Mouse (Mus musculus): ENCODE measurements around the gene Selenoo.

The Selenoo gene

DNA sequence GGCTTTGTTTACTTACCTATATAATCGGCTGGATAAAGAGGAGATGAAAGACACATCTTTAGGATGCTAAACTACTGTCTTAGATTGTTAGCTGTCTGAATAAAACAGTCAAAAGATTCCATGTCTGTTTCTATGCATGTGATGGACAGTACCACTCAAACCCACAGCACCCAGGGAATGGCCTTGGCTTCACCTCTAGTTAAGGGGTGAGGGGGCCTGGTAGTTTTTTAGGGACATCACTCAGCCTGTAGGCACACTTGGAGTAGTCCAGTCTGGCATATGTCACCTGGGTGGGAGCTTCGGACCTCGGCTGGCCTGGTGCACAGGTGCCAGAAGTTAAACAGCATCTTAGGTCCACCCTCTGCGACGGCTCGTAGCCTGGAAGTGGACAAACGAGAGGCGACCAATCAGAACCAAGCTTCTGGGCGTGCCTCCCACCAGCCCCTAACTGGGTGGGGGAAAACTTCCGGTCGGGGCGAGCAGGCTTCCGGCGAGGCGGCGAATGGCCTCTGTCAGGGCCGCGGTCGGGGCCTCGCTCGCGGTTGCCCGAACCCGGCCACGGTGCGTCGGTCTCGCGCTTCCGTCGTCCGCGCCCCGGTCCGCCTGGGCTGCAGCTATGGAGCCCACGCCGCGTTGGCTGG lies at the start of gene Selenoo:
Selenoo (plus strand) TSS at position 478 of the 641 bp plus-strand sequence.
- in situ Hi-C loops (cut with MboI; ENCODE audit: low sequenced_read_pairs): no loop called here

DNA sequence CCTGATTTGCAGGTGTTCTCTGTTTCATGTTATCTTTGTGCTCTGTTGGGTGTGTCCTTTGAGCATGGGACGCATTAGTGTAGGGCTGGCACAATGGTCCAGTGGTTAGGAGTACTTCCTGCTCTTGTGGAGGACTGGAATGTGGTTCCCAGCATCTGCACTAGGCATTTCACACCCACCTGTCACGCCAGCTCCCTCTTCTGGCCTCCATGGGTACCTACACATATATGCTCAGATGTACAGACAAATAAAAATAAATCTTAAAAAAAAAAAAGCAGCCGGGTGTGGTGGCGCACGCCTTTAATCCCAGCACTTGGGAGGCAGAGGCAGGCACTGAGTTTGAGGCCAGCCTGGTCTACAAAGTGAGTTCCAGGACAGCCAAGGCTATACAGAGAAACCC lies 44.5 kb upstream of the Selenoo start:
- in situ Hi-C loops (cut with MboI; ENCODE audit: low sequenced_read_pairs): no loop called here

DNA sequence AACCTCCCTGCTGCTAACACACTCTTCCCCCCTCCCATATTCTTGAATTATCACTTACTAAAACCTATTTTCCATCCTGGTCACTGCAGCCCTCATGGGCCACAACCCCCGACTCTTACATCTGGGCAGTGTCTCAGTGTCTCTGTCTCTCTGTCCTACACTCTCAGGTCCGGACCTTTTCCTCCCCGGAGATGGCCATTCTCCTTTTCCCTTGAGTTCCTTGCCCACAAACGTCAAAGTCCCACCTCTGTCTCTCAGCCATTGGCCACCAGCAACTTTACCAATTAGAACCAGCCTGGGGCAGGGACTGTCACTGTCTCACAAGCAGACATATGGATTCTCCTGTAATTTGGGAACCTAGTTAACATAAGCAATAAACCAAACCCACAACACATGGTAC lies 42.5 kb upstream of the Selenoo start:
- in situ Hi-C loops (cut with MboI; ENCODE audit: low sequenced_read_pairs): no loop called here

DNA sequence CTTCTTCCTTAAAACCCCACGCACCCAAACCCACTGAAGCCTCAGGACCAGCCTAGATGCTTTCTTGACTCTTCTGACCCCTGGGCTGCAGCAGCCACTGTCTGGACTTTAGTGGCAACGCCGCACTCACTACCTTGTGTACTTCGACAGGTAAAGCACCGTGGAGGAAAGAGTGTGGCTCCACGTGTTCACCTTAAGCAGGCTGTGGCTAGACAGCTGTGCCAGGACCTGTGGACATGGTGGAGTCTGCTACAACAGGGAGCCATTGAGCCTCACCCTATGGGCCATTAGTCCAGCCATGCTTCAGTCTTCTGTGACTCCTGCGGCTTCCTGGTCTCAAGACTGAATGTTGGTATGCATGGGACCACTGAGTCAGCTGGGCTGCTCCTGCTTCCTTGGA lies 34.2 kb upstream of the Selenoo start:
- in situ Hi-C loops (cut with MboI; ENCODE audit: low sequenced_read_pairs): no loop called here

DNA sequence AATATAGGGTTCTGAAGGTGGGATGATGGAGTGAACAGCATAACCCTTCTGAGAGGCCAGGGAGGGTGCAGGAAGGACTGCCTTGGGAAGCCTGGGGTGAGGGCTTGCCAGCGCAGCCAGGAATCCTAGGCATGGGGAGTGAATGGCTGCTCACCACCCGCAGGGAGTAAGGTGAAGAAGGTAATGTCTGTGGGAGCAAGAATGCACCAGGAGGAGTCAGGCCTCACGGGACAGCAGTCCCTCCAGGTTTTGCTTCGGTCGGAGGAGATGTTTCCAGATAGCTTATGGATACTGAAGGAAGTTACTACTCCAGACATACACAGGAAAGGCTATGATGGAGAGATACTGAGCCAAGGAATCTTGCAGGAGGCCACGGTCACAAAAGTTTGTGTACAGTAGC lies 30.1 kb upstream of the Selenoo start:
- in situ Hi-C loops (cut with MboI; ENCODE audit: low sequenced_read_pairs): no loop called here

DNA sequence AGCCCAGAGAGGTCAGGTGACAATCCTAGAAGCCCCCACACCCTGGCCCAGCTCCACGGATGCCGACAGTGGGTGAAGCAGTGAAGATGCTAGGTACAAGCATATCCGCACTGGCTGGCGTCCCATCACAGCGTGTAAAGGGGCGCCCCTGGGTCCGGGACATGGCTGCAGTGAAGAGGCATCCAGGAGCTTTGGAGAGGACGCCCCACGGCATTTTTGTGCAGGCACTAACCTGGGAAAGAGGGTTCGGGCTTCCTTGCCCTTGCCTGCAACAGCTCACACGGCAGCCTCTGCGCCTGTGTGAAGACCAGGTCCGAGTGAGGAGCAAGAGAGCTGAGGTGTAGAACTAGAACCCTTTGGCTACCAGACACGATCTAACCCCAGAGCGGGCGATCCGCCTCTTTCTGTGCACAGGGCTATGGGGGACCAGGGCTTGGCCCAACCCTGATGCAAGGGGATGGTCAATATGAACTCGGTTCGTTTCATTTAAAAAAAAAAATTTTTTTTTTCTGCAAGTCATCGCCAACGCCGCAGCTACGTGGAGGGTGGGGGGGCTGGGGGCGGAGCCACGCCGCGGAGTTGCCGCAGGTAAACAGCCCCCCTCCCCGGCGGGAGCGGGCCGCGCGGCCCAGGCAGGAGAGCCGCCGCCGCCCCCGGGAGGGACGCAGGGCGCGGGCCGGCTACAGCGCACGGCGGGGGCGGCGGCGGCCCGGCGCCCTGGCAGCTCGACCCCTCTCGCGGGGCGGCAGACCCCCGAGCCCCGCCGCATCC lies 29.5 kb upstream of the Selenoo start, which contains the start of gene Panx2:
Panx2 (plus strand) TSS at position 574 of the 771 bp plus-strand sequence.
- in situ Hi-C loops (cut with MboI; ENCODE audit: low sequenced_read_pairs): no loop called here

DNA sequence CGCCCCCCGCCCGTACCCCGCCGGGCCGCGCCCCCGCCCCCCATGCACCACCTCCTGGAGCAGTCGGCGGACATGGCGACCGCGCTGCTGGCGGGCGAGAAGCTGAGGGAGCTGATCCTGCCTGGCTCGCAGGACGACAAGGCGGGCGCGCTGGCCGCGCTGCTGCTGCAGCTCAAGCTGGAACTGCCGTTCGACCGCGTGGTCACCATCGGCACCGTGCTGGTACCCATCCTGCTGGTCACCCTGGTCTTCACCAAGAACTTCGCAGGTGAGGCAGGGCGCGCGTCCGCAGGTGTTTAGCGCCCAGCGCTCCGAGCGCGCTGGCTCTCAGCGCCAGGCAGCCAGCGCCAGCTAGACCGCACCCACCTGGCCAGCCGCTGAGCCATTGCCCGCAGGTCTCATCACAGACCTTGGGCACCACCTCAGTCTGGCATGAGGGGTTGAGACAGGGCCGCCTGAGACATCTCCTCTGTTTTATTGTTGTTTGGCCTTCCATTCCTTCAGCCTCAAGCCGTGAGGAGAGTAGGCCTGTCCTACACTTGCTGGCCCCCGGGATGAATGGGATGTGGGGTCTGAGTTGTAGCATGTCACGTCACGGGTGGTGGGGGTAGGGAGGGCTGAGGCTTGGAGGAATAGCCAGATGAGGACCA lies 28.7 kb upstream of the Selenoo start:
- in situ Hi-C loops (cut with MboI; ENCODE audit: low sequenced_read_pairs): no loop called here

DNA sequence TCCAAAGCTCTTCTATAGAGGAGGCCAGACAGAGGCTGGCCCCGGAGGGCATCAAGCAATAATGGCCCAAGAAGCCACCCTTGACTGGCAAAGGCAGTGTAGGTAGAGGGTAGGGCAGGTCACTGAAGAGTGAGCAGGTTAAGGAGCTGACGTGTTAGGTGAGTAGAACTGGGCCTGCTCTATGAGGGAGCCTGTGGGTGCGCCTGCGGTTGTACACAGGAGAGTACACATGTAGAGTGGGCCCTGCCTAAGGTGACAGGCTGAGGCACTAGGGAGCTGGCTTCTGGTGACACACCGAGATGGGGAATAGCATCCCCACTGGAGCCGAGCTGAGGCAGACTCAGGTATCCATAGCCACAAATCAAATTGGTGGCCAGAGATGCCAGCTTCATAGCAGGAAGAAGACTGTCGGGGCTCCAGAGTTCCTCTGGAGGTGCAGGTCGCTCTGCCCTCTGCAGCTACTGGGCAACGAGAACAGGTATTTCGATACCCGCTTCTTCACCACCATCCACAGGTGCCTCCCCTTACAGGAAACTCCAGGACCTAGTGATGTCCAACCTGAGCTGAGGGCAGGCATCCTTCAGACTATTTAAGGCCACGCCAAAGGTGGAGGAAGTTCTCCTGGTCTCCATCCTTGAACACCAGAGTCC lies 27.9 kb upstream of the Selenoo start:
- in situ Hi-C loops (cut with MboI; ENCODE audit: low sequenced_read_pairs): no loop called here

DNA sequence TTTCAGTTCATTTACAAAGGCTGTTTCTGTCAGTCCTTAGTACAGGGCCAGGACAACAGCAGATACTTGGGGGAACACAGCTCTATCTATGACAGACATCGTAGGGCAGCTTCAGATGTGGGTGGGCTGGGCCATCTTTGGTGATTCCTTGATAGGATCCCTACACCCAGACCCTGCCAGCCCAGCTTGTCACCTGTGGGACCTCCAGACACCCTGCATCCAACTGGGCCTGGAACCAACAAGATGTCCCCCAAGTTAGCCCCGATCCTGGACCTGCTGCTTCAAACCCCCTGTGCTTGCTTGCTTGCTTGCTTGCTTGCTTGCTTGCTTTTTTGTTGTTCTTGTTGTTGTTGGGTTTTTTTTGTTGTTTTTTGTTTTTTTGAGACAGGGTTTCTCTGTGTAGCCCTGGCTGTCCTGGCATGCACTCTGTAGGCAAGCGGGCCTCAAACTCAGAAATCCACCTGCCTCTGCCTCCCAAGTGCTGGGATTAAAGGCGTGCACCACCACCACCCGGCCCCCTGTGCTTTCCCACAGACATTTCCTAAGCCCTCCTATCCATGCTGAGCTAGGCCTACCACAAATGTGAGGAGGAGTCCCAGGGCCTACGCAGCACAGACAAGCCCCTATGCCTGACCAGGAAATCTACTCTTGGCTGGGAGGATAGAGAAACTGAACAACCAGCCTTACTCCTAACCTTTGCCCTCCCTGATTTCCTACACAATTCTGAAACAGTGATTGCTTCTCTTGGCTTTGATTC lies 26.9 kb upstream of the Selenoo start:
- in situ Hi-C loops (cut with MboI; ENCODE audit: low sequenced_read_pairs): no loop called here

DNA sequence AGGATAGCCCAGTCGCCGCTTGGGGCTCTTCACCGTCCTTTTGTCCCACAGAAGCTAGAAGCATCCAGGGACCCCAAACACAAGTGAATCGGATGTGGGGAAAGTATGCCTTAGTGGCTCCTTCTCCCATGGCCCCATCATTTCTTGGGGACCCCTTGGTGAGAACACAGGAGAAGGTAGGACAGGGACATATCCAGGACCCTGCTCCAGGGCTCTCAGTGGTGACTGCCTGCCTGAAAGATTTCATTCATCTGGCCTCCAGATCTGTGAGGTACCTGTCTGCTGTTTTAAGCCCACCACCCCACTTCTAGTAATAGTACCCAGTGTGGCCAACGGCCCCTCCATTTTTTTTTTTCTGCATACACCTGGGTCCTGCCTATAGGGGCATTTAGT lies 26.4 kb upstream of the Selenoo start:
- in situ Hi-C loops (cut with MboI; ENCODE audit: low sequenced_read_pairs): no loop called here

DNA sequence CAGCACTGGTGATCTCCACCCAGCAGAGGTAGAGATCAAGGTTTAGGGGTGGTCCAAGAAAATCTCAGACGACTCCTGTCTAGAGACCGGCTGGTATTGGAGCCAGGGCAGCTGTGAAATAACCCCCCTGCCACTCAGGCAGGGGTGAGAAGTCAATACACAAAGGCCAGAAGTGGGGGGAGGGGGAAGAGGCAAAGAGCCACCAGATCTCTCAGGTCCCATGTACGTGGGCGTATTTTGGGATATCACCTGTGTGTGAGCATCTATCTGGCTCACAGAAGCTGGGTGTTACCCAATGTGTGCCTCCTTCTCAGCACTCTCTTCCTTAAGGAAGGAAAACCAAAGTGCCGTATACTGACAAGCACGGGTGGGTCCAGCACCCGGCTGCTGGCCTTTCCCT lies 25.9 kb upstream of the Selenoo start:
- in situ Hi-C loops (cut with MboI; ENCODE audit: low sequenced_read_pairs): no loop called here

DNA sequence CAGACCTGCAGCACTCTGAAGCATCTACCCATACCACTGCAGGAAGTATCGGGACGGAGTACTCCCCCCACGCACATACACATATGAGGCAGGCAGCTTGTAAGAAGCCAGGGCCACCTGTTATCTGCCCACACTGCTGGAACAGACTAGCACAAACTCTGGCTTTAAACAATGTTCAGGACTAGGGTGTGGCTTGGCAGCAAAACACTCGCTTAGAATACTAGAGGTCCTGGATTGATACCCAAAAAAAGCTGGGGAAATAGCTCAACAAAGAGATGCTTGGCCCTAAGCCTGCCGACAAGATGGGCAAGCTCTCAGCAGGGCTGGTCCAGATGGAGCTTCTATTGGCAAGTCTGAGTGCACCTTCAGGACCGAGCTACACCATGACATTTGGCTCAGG lies 25.3 kb upstream of the Selenoo start:
- in situ Hi-C loops (cut with MboI; ENCODE audit: low sequenced_read_pairs): no loop called here

DNA sequence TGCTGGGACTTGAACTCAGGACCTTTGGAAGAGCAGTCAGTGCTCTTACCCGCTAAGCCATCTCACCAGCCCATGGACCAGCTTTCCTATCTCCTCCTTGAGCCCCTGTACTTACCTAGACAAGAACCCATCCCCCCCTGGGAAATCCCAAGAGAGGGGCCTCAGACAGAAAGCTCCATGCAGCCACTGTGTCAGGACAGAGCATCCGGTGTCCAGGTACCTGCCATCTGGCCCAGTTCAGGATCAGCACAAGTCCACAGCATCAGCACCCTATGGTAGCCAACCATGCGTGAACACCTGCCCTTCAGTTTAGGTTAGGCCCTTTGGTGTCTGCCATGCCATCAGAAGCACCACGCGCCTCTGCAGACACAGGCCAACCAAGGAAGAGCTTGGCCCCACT lies 24.0 kb upstream of the Selenoo start:
- in situ Hi-C loops (cut with MboI; ENCODE audit: low sequenced_read_pairs): no loop called here

DNA sequence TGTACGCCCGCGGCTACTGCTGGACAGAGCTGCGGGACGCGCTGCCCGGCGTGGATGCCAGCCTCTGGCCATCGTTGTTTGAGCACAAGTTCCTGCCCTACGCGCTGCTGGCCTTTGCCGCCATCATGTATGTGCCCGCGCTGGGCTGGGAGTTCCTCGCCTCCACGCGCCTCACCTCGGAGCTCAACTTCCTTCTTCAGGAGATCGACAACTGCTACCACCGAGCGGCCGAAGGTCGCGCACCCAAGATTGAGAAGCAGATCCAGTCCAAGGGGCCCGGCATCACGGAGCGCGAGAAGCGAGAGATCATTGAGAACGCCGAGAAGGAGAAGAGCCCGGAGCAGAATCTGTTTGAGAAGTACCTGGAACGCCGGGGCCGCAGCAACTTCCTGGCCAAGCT lies 21.3 kb upstream of the Selenoo start:
- in situ Hi-C loops (cut with MboI; ENCODE audit: low sequenced_read_pairs): no loop called here

DNA sequence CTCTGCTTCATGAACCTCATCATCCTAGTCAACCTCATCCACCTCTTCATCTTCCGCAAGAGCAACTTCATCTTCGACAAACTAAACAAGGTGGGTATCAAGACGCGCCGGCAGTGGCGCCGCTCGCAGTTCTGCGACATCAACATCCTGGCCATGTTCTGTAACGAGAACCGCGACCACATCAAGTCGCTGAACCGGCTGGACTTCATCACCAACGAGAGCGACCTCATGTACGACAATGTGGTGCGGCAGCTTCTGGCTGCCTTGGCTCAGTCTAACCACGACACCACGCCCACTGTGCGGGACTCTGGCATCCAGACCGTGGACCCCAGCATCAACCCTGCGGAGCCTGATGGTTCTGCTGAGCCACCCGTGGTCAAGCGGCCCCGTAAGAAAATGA lies 20.7 kb upstream of the Selenoo start:
- in situ Hi-C loops (cut with MboI; ENCODE audit: low sequenced_read_pairs): no loop called here

DNA sequence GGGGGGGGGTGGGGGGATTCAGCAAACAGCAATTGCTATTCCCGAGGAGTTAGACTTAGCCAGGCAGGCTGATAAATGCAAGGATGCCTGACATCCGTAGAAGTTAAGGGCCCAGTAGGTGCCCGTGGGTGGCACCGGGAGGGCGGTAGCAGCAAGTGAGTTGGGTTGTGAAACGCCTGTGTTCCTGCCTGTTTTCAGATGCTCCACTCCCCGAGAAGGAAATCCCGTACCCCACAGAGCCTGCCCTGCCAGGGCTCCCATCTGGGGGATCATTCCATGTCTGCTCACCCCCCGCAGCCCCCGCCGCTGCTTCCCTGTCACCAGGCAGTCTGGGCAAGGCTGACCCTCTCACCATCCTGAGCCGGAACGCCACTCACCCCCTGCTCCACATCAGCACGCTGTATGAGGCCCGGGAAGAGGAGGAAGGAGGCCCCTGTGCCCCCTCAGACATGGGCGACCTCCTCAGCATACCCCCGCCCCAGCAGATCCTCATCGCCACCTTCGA lies 19.5 kb upstream of the Selenoo start:
- in situ Hi-C loops (cut with MboI; ENCODE audit: low sequenced_read_pairs): no loop called here

DNA sequence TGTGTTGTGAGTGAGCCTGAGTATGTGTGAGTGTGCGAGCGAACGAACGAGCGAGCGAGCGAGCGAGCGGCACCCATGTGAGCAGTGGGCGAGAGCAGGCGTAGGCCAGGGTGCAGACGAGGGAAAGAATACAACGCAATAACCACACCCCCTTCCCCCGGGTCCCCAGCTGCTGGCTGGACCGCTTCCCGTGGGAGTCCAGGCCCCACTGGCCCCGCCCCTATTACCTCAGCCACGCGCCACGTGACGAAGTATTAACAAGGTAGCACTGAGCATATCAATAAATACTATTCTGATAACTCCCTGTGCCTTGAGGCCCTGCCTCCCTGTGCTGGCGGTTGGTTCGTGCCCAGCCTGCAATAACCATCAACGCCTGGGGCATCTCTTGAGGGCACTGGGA lies 18.3 kb upstream of the Selenoo start:
- in situ Hi-C loops (cut with MboI; ENCODE audit: low sequenced_read_pairs): no loop called here

DNA sequence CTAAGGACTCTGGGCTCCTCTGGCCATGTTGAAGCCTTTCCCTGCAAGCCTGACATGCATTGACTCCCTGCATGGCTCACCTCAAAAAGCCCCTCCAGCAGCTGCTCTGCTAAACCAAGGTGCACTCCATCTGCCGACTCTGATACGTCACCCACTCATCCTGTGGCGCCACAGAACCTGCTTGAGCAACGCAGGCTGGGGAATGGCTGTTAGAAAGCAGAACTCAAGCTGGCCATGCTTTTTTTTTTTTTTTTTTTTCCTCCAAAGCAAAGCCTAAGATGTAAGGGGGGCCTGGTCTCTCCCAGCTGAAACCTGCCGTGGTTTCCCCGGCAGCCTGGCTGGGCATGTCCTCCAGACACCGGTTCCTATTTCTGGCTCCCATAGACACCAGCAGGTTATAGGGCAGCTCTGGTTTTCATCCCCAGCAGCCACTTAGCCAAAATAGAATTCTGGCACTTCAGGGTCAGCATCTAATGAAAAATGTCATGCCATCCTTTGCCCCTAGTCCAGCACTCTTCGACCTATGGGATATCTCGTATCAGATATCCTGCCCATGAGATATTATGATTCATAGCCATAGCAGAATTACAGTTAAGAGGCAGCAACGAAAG lies 14.8 kb upstream of the Selenoo start:
- in situ Hi-C loops (cut with MboI; ENCODE audit: low sequenced_read_pairs): no loop called here

DNA sequence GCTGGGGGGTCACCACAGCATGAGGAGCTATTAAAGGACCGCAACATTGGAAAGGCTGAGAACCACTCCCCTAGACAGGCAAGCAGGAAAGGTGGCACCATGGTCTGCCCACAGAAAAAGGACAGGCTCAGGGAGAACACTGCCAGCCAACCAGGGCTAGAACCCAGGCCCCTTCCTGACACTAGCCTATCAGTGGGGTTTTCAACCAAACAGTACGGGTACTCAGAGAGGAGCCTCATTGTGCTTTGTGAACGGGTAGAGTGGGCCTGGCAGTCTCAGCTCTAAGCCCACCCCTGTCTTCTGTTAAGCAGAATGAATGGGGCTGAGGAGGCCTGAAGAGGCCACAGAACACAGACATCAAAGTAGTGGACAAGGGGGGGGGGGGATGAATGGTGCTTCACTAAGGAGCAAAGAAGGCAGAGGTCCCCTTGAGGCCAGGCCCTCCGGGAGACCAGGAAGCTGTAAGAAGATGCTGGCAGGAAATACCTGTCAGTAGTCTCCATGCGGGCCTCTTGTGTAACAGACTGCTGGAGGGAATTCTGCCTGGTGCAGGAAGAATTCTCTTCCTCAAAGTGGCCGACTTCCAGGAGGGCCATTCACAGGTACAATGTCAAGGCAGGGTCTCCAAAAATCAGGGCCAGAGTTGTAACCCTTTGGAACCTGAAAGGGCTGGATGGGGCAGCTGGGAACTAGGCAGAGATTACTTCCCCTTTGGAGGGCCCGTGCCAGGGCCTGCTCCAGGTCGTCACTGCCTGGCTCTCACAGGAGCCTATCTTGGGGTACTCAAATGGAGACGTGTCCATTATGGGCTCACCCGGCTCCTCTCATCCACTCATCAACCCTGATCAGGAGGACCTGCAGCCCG lies 14.0 kb upstream of the Selenoo start, which contains the start of gene Trabd:
Trabd (plus strand) TSS at position 512 of the 865 bp plus-strand sequence.
- in situ Hi-C loops (cut with MboI; ENCODE audit: low sequenced_read_pairs): no loop called here

Measured in CH12F3 (cell line).